Comparison of ENCODE assay signal across 8 mouse cellular contexts in genomic region chr7:123030709-123031181, GRCm38 (mm10).
A peak's percentile ranks its signal among the peaks of the same experiment; 100 is the strongest.
DNase-seq lines count a peak whose midpoint lies in the region; ATAC-seq and TF ChIP-seq lines count a peak whose summit lies in the region.

No protein-coding gene starts in this region.

- no peaks in the 10 kb centered on the region for H3K79me2 ChIP-seq in myocyte (ENCODE audit: control insufficient read depth, insufficient read depth)

- peak overlapping the region; percentile 87 for H3K4me2 ChIP-seq in heart, embryonic 13.5 days
- peak overlapping the region; percentile 83 for H3K4me2 ChIP-seq in kidney, postnatal 0 days (ENCODE audit: low read length)
- peak overlapping the region; percentile 88 for H3K4me2 ChIP-seq in limb, embryonic 15.5 days
- H3K4me2 ChIP-seq in myocyte (ENCODE audit: low read depth), result peak overlapping the region; percentile 45

- peaks cover 18% of the 10 kb centered on the region for H3K4me1 ChIP-seq in heart, embryonic 13.5 days
- H3K4me1 ChIP-seq in kidney, postnatal 0 days (replicated peaks; ENCODE audit: insufficient read depth, low read length), result 0 out of 2 replicates have a peak, but pooled peaks cover 3% of the 10 kb centered on the region
- H3K4me1 ChIP-seq in limb, embryonic 15.5 days, result peaks cover 10% of the 10 kb centered on the region

- DNase-seq in CD4-positive helper T cell, adult 2 months (ENCODE audit: low read depth, low spot score), result peak; percentile 51
- peak; percentile 21 for DNase-seq in adipocyte (ENCODE audit: low spot score)
- peak; percentile 53 for DNase-seq in embryo, embryonic 9.5 days (ENCODE audit: extremely low spot score)
- peak; percentile 86 for DNase-seq in kidney, postnatal 0 days (ENCODE audit: low spot score)
- peak; percentile 78 for DNase-seq in testis, postnatal 10 days (ENCODE audit: low spot score)

- no peak overlapping the region for H3ac ChIP-seq in myocyte (ENCODE audit: control insufficient read depth, insufficient read length)

- peaks cover 4% of the 10 kb centered on the region; the same call in 1 of the 2 replicates for H3K9me3 ChIP-seq in heart, embryonic 13.5 days
- no peaks in the 10 kb centered on the region for H3K9me3 ChIP-seq in kidney, postnatal 0 days (replicated peaks; ENCODE audit: low read length)
- H3K9me3 ChIP-seq in limb, embryonic 15.5 days, result no peaks in the 10 kb centered on the region

- ATAC-seq in heart, embryonic 13.5 days (ENCODE audit: extremely low read depth, insufficient number of reproducible peaks, low FRiP score, low TSS enrichment), result no peak
- peak; percentile 81 for ATAC-seq in kidney, postnatal 0 days (replicated peaks; ENCODE audit: low FRiP score, low read depth)
- 0 out of 2 replicates have a peak, but pooled peaks have one; percentile 59 for ATAC-seq in limb, embryonic 15.5 days (ENCODE audit: insufficient number of reproducible peaks, low FRiP score, low TSS enrichment, low read depth)

- peak overlapping the region; percentile 55 for H3K4me3 ChIP-seq in heart, embryonic 13.5 days
- peak overlapping the region; percentile 32 for H3K4me3 ChIP-seq in kidney, postnatal 0 days (replicated peaks; ENCODE audit: low read depth, low read length)
- H3K4me3 ChIP-seq in limb, embryonic 15.5 days, result peak overlapping the region; percentile 42
- no peak overlapping the region for H3K4me3 ChIP-seq in myocyte

- H3K27me3 ChIP-seq in heart, embryonic 13.5 days (replicated peaks), result peaks cover 14% of the 10 kb centered on the region; the same call in 1 of the 2 replicates
- H3K27me3 ChIP-seq in kidney, postnatal 0 days (ENCODE audit: insufficient read depth, low read length), result no peaks in the 10 kb centered on the region
- H3K27me3 ChIP-seq in limb, embryonic 15.5 days, result no peaks in the 10 kb centered on the region
- no peaks in the 10 kb centered on the region for H3K27me3 ChIP-seq in myocyte (ENCODE audit: control insufficient read depth, insufficient read depth, insufficient read length)

- H3K27ac ChIP-seq in heart, embryonic 13.5 days (replicated peaks), result no peak overlapping the region; the same call in 1 of the 2 replicates
- H3K27ac ChIP-seq in kidney, postnatal 0 days, result 0 out of 2 replicates have a peak overlapping the region, but pooled peaks have one; percentile 31
- no peak overlapping the region for H3K27ac ChIP-seq in limb, embryonic 15.5 days

- TF ChIP-seq CTCF in kidney, postnatal 0 days (IDR thresholded peaks at IDR 0.05; ENCODE audit: low read depth), result no peak

- H3K9ac ChIP-seq in heart, embryonic 13.5 days, result peak overlapping the region; percentile 78
- H3K9ac ChIP-seq in kidney, postnatal 0 days (ENCODE audit: low read depth, low read length), result peak overlapping the region; percentile 53; the same call in 1 of the 2 replicates
- H3K9ac ChIP-seq in limb, embryonic 15.5 days, result no peak overlapping the region

- TF ChIP-seq POLR2A in myocyte (IDR thresholded peaks at IDR 0.05; ENCODE audit: insufficient read length, low read depth), result no peak

- H3K36me3 ChIP-seq in heart, embryonic 13.5 days, result no peaks in the 10 kb centered on the region
- no peaks in the 10 kb centered on the region for H3K36me3 ChIP-seq in kidney, postnatal 0 days (ENCODE audit: insufficient read depth, low read length)
- H3K36me3 ChIP-seq in limb, embryonic 15.5 days, result no peaks in the 10 kb centered on the region
- no peaks in the 10 kb centered on the region for H3K36me3 ChIP-seq in myocyte (ENCODE audit: control insufficient read depth, insufficient read depth)

- WGBS in heart, embryonic 13.5 days, result 1% methylated on average over 21 of the region's 21 CpGs
- WGBS in kidney, postnatal 0 days, result 0% methylated on average over 21 of the region's 21 CpGs
- WGBS in limb, embryonic 15.5 days, result 0% methylated on average over 21 of the region's 21 CpGs

TF ChIP-seq in myocyte, 11 proteins besides CTCF, POLR2A, EP300 and RAD21:
- TF ChIP-seq SRF (IDR thresholded peaks at IDR 0.05; ENCODE audit: control insufficient read depth, insufficient read length, low read depth), result no peak

Comparison
In these comparisons a context has a peak if more than half of its experiments do, and no peak if none do; other contexts are left out.
1. DNase-seq: peak in every context shown above with its lines; median percentile 86 in kidney, postnatal 0 days; 78 in testis, postnatal 10 days; 53 in embryo, embryonic 9.5 days; 51 in CD4-positive helper T cell, adult 2 months; 21 in adipocyte.